Mouse (Mus musculus): ENCODE data around the gene Dock8. TPM values are rescaled to one million over a fixed set of nuclear protein-coding genes. Genes with fewer than 3 reads are reported as not detected.
A peak's percentile ranks its signal among the peaks of the same experiment; 100 is the strongest.
"Not testable (repeated sequence)": the region's sequence is repeated elsewhere in the genome, so short reads cannot be mapped to it uniquely, and the experiment has no call there.

Dock8 gene
- polyA plus RNA-seq, 1 experiment from 2014 or later: 8.5 TPM

GRCm38 (mm10) chr19:25002032-25002431 lies 2.7 kb downstream of the Dock8 start:
- Histone ChIP-seq H3K9ac (no peak overlapping the region), H3K4me1 (replicated peaks) (peaks cover 58% of the 10 kb centered on the region), H3K27ac (replicated peaks) (no peak overlapping the region; the same call in 1 of the 2 replicates), H3K9me3 (replicated peaks) (no peaks in the 10 kb centered on the region), H3K4me3 (replicated peaks) (0 out of 2 replicates have a peak overlapping the region, but pooled peaks have one; percentile 74), H3K4me2 (peak overlapping the region; percentile 91), H3K27me3 (peaks cover 24% of the 10 kb centered on the region), H3K36me3 (replicated peaks) (no peaks in the 10 kb centered on the region)
- ATAC-seq (ENCODE audit: insufficient read depth): no peak
- 50% methylated on average over 6 of the region's 6 CpGs for WGBS (ENCODE audit: insufficient replicate concordance)

- 35% methylated on average over 3 of the region's 3 CpGs for WGBS (ENCODE audit: insufficient replicate concordance)
- H3K4me1 ChIP-seq (replicated peaks): peaks cover 54% of the 10 kb centered on the region
- no peak overlapping the region for H3K27ac ChIP-seq (replicated peaks)
- no peak for ATAC-seq (ENCODE audit: insufficient read depth)
- H3K27me3 ChIP-seq: peaks cover 24% of the 10 kb centered on the region
- no peaks in the 10 kb centered on the region for H3K36me3 ChIP-seq (replicated peaks)
- no peak overlapping the region for H3K9ac ChIP-seq
- H3K4me2 ChIP-seq: peak overlapping the region; percentile 9; the same call in 1 of the 2 replicates
- H3K4me3 ChIP-seq (replicated peaks): no peak overlapping the region
- H3K9me3 ChIP-seq (replicated peaks): no peaks in the 10 kb centered on the region
These were observed 3.5 kb downstream of the Dock8 start for GRCm38 (mm10) chr19:25002828-25003227.

GRCm38 (mm10) chr19:25003810-25004209 lies 4.5 kb downstream of the Dock8 start:
- H3K27ac ChIP-seq (replicated peaks): no peak overlapping the region
- no peaks in the 10 kb centered on the region for H3K9me3 ChIP-seq (replicated peaks)
- H3K4me2 ChIP-seq: peak overlapping the region; percentile 20; the same call in 1 of the 2 replicates
- no peak for ATAC-seq (ENCODE audit: insufficient read depth)
- 58% methylated on average over 4 of the region's 4 CpGs for WGBS (ENCODE audit: insufficient replicate concordance)
- no peaks in the 10 kb centered on the region for H3K36me3 ChIP-seq (replicated peaks)
- no peak overlapping the region for H3K4me3 ChIP-seq (replicated peaks)
- H3K27me3 ChIP-seq: peaks cover 24% of the 10 kb centered on the region
- no peak overlapping the region for H3K9ac ChIP-seq
- peaks cover 45% of the 10 kb centered on the region for H3K4me1 ChIP-seq (replicated peaks)

- H3K27ac ChIP-seq (replicated peaks): no peak overlapping the region
- H3K4me1 ChIP-seq (replicated peaks): peaks cover 25% of the 10 kb centered on the region
- no peak overlapping the region for H3K4me2 ChIP-seq
- no peak overlapping the region for H3K4me3 ChIP-seq (replicated peaks)
- no peaks in the 10 kb centered on the region for H3K36me3 ChIP-seq (replicated peaks)
- WGBS (ENCODE audit: insufficient replicate concordance): 53% methylated on average over 1 of the region's 1 CpGs
- H3K9me3 ChIP-seq (replicated peaks): no peaks in the 10 kb centered on the region
- ATAC-seq (ENCODE audit: insufficient read depth): no peak
- no peak overlapping the region for H3K9ac ChIP-seq
- peaks cover 2% of the 10 kb centered on the region; the same call in 1 of the 2 replicates for H3K27me3 ChIP-seq
These were observed 7.4 kb downstream of the Dock8 start for GRCm38 (mm10) chr19:25006686-25007085.

GRCm38 (mm10) chr19:25008509-25008908 lies 9.2 kb downstream of the Dock8 start:
- H3K4me3 ChIP-seq (replicated peaks): no peak overlapping the region
- ATAC-seq (ENCODE audit: insufficient read depth): no peak
- H3K36me3 ChIP-seq (replicated peaks): no peaks in the 10 kb centered on the region
- 79% methylated on average over 2 of the region's 2 CpGs for WGBS (ENCODE audit: insufficient replicate concordance)
- H3K9me3 ChIP-seq (replicated peaks): no peaks in the 10 kb centered on the region
- H3K9ac ChIP-seq: no peak overlapping the region
- H3K4me2 ChIP-seq: no peak overlapping the region
- no peaks in the 10 kb centered on the region for H3K27me3 ChIP-seq
- no peak overlapping the region for H3K27ac ChIP-seq (replicated peaks)
- peaks cover 17% of the 10 kb centered on the region for H3K4me1 ChIP-seq (replicated peaks)

- Histone ChIP-seq H3K27me3 (no peaks in the 10 kb centered on the region), H3K4me3 (replicated peaks) (no peak overlapping the region), H3K9ac (no peak overlapping the region), H3K9me3 (replicated peaks) (no peaks in the 10 kb centered on the region), H3K4me1 (replicated peaks) (no peaks in the 10 kb centered on the region), H3K36me3 (replicated peaks) (no peaks in the 10 kb centered on the region), H3K4me2 (no peak overlapping the region), H3K27ac (replicated peaks) (no peak overlapping the region)
- 73% methylated on average over 6 of the region's 6 CpGs for WGBS (ENCODE audit: insufficient replicate concordance)
- ATAC-seq (ENCODE audit: insufficient read depth): no peak
These were observed 23.4 kb downstream of the Dock8 start for GRCm38 (mm10) chr19:25022766-25023165.

- H3K9ac ChIP-seq: no peak overlapping the region
- H3K4me3 ChIP-seq (replicated peaks): no peak overlapping the region
- no peaks in the 10 kb centered on the region for H3K27me3 ChIP-seq
- 50% methylated on average over 4 of the region's 4 CpGs for WGBS (ENCODE audit: insufficient replicate concordance)
- no peaks in the 10 kb centered on the region for H3K9me3 ChIP-seq (replicated peaks)
- H3K27ac ChIP-seq (replicated peaks): no peak overlapping the region
- no peak overlapping the region for H3K4me2 ChIP-seq
- no peak for ATAC-seq (ENCODE audit: insufficient read depth)
- H3K36me3 ChIP-seq (replicated peaks): no peaks in the 10 kb centered on the region
- peaks cover 4% of the 10 kb centered on the region; the same call in 1 of the 2 replicates for H3K4me1 ChIP-seq (replicated peaks)
These were observed 32.4 kb downstream of the Dock8 start for GRCm38 (mm10) chr19:25031765-25032164.

- not testable (repeated sequence) for H3K4me3 ChIP-seq (replicated peaks); ATAC-seq (ENCODE audit: insufficient read depth); H3K27me3 ChIP-seq; H3K36me3 ChIP-seq (replicated peaks); H3K9ac ChIP-seq; H3K9me3 ChIP-seq (replicated peaks); H3K27ac ChIP-seq (replicated peaks); H3K4me1 ChIP-seq (replicated peaks); H3K4me2 ChIP-seq
- WGBS (ENCODE audit: insufficient replicate concordance): 74% methylated on average over 8 of the region's 18 CpGs
These were observed 33.7 kb downstream of the Dock8 start for GRCm38 (mm10) chr19:25033008-25033407.

GRCm38 (mm10) chr19:25035825-25036224 lies 36.5 kb downstream of the Dock8 start:
- no peaks in the 10 kb centered on the region for H3K36me3 ChIP-seq (replicated peaks)
- no peak for ATAC-seq (ENCODE audit: insufficient read depth)
- no peak overlapping the region for H3K9ac ChIP-seq
- H3K4me3 ChIP-seq (replicated peaks): no peak overlapping the region
- H3K9me3 ChIP-seq (replicated peaks): no peaks in the 10 kb centered on the region
- no peak overlapping the region for H3K27ac ChIP-seq (replicated peaks)
- no peak overlapping the region for H3K4me2 ChIP-seq
- WGBS (ENCODE audit: insufficient replicate concordance): 77% methylated on average over 6 of the region's 6 CpGs
- H3K27me3 ChIP-seq: no peaks in the 10 kb centered on the region
- peaks cover 7% of the 10 kb centered on the region; the same call in 1 of the 2 replicates for H3K4me1 ChIP-seq (replicated peaks)

- WGBS (ENCODE audit: insufficient replicate concordance): 38% methylated on average over 5 of the region's 5 CpGs
- no peak overlapping the region for H3K27ac ChIP-seq (replicated peaks)
- ATAC-seq (ENCODE audit: insufficient read depth): no peak
These were observed 37.5 kb downstream of the Dock8 start for GRCm38 (mm10) chr19:25036784-25037183.

GRCm38 (mm10) chr19:25037249-25037648 lies 37.9 kb downstream of the Dock8 start:
- Histone ChIP-seq H3K27ac (replicated peaks) (no peak overlapping the region), H3K9me3 (replicated peaks) (no peaks in the 10 kb centered on the region), H3K4me2 (no peak overlapping the region), H3K4me1 (replicated peaks) (peaks cover 7% of the 10 kb centered on the region; the same call in 1 of the 2 replicates), H3K27me3 (no peaks in the 10 kb centered on the region), H3K4me3 (replicated peaks) (no peak overlapping the region), H3K9ac (no peak overlapping the region), H3K36me3 (replicated peaks) (no peaks in the 10 kb centered on the region)
- no peak for ATAC-seq (ENCODE audit: insufficient read depth)
- 71% methylated on average over 4 of the region's 4 CpGs for WGBS (ENCODE audit: insufficient replicate concordance)

More at GRCm38 (mm10) chr19:25036784-25037183, 37.5 kb downstream of the Dock8 start:
- no peak overlapping the region for H3K4me3 ChIP-seq (replicated peaks)
- H3K27me3 ChIP-seq: no peaks in the 10 kb centered on the region
- H3K4me2 ChIP-seq: no peak overlapping the region
- peaks cover 7% of the 10 kb centered on the region; the same call in 1 of the 2 replicates for H3K4me1 ChIP-seq (replicated peaks)
- H3K9me3 ChIP-seq (replicated peaks): no peaks in the 10 kb centered on the region
- H3K36me3 ChIP-seq (replicated peaks): no peaks in the 10 kb centered on the region
- H3K9ac ChIP-seq: no peak overlapping the region

GRCm38 (mm10) chr19:25038293-25038692 lies 39.0 kb downstream of the Dock8 start:
- Histone ChIP-seq H3K36me3 (replicated peaks) (no peaks in the 10 kb centered on the region), H3K27ac (replicated peaks) (no peak overlapping the region), H3K4me3 (replicated peaks) (no peak overlapping the region), H3K4me1 (replicated peaks) (peaks cover 10% of the 10 kb centered on the region; the same call in 1 of the 2 replicates), H3K27me3 (no peaks in the 10 kb centered on the region), H3K9ac (no peak overlapping the region), H3K4me2 (no peak overlapping the region), H3K9me3 (replicated peaks) (no peaks in the 10 kb centered on the region)
- ATAC-seq (ENCODE audit: insufficient read depth): no peak
- 50% methylated on average over 6 of the region's 6 CpGs for WGBS (ENCODE audit: insufficient replicate concordance)

Measured in liver, embryonic 15.5 days (tissue).